Mouse (Mus musculus): ENCODE results near the gene Dhrs11.

- TF ChIP-seq CTCF (IDR thresholded peaks at IDR 0.05; ENCODE audit: low read depth) (peak; percentile 54), EP300 (optimal IDR thresholded peaks at IDR 0.05) (no peak)
These were observed 11.4 kb downstream of the Dhrs11 start for GRCm38 (mm10) chr11:84817362-84817761.

All from stomach, postnatal 0 days (tissue).